Mouse (Mus musculus): Measurements from ENCODE around the gene Zbtb8a. TPM values are rescaled to one million over a fixed set of nuclear protein-coding genes. Genes with fewer than 3 reads are reported as not detected.
A peak's percentile ranks its signal among the peaks of the same experiment; 100 is the strongest.

Gene Zbtb8a
- total RNA-seq, 2 experiments from 2014 or later, result 10.1 to 10.7 TPM

GRCm38 (mm10) chr4:129334677-129335215 lies 43.2 kb downstream of the Zbtb8a start:
- no peak for DNase-seq

GRCm38 (mm10) chr4:129332846-129333245 lies 45.1 kb downstream of the Zbtb8a start:
- no peak for DNase-seq

- no peak for DNase-seq
Measured at GRCm38 (mm10) chr4:129326191-129326590, 51.7 kb downstream of the Zbtb8a start.

- DNase-seq, result no peak
Measured at GRCm38 (mm10) chr4:129324756-129325155, 53.2 kb downstream of the Zbtb8a start.

- no peak for DNase-seq
Measured at GRCm38 (mm10) chr4:129323491-129323890, 54.4 kb downstream of the Zbtb8a start.

- no peak for DNase-seq
Measured at GRCm38 (mm10) chr4:129322042-129322441, 55.9 kb downstream of the Zbtb8a start.

GRCm38 (mm10) chr4:129320876-129321275 lies 57.0 kb downstream of the Zbtb8a start:
- no peak for DNase-seq

- DNase-seq, result no peak
Measured at GRCm38 (mm10) chr4:129313886-129314285, 64.0 kb downstream of the Zbtb8a start.

GRCm38 (mm10) chr4:129307936-129308335 lies 70.0 kb downstream of the Zbtb8a start:
- DNase-seq, result no peak

GRCm38 (mm10) chr4:129304306-129304705 lies 73.6 kb downstream of the Zbtb8a start:
- DNase-seq, result no peak

- peak; percentile 51 for DNase-seq
Measured at GRCm38 (mm10) chr4:129303816-129304215, 74.1 kb downstream of the Zbtb8a start.

Other genes starting within 250 kb of the Zbtb8a start
- 10 to 100 TPM; 19.5 to 34.9 TPM for gene Fndc5, start 241.1 kb downstream of the Zbtb8a start, total RNA-seq (2021)
- 10 to 100 TPM; 26.9 to 29.6 TPM for gene S100pbp, start 188.4 kb downstream of the Zbtb8a start, total RNA-seq (2021)
- 10 to 100 TPM; 63.8 to 68.1 TPM for gene Yars, start 188.4 kb downstream of the Zbtb8a start, total RNA-seq (2021)
- 10 to 100 TPM; 16.5 to 16.6 TPM for gene C77080, start 116.7 kb downstream of the Zbtb8a start, total RNA-seq (2021)
- 1 to 10 TPM; 4.2 to 7.4 TPM for gene Sync, start 90.5 kb downstream of the Zbtb8a start, total RNA-seq (2021)
- gene Rbbp4, start 42.7 kb downstream of the Zbtb8a start, total RNA-seq (2021), result 100 to 1,000 TPM; 142 to 146 TPM
- 10 to 100 TPM; 41.1 to 41.5 TPM for gene Zbtb8os, start 42.4 kb downstream of the Zbtb8a start, total RNA-seq (2021)
- gene Zbtb8b, start 62.7 kb upstream of the Zbtb8a start, total RNA-seq (2021), result under 1 TPM; 0.33 to 0.39 TPM
- gene Bsdc1, start 83.5 kb upstream of the Zbtb8a start, total RNA-seq (2021), result 10 to 100 TPM; 41.3 to 45.7 TPM
- gene Tssk3, start 112.9 kb upstream of the Zbtb8a start, total RNA-seq (2021), result not detected
- gene Fam229a, start 113.1 kb upstream of the Zbtb8a start, total RNA-seq (2021), result not detected
- 10 to 100 TPM; 75.3 to 85.9 TPM for gene Marcksl1, start 135.5 kb upstream of the Zbtb8a start, total RNA-seq (2021)
- 10 to 100 TPM; 54.5 to 59.1 TPM for gene Hdac1, start 164.6 kb upstream of the Zbtb8a start, total RNA-seq (2021)
- 1 to 10 TPM; 8.1 to 9.8 TPM for gene Lck, start 195.5 kb upstream of the Zbtb8a start, total RNA-seq (2021)
- 10 to 100 TPM; 24.4 to 28.1 TPM for gene Fam167b, start 200.4 kb upstream of the Zbtb8a start, total RNA-seq (2021)
- gene Eif3i, start 222.5 kb upstream of the Zbtb8a start, total RNA-seq (2021), result 100 to 1,000 TPM; 192 to 198 TPM
- 10 to 100 TPM; 83.6 to 86.2 TPM for gene Tmem234, start 222.6 kb upstream of the Zbtb8a start, total RNA-seq (2021)
- gene Dcdc2b, start 236.1 kb upstream of the Zbtb8a start, total RNA-seq (2021), result 1 to 10 TPM in 1 of 2 experiments, under 1 TPM in 1; 0.99 to 2.0 TPM
- gene Iqcc, start 241.0 kb upstream of the Zbtb8a start, total RNA-seq (2021), result 10 to 100 TPM; 17.4 to 28.2 TPM
- gene Ccdc28b, start 245.8 kb upstream of the Zbtb8a start, total RNA-seq (2021), result 10 to 100 TPM; 59.4 to 64.4 TPM